Mouse (Mus musculus): ENCODE measurements around the gene Clps. TPM values are rescaled to one million over a fixed set of nuclear protein-coding genes. Genes with fewer than 3 reads are reported as not detected.
A peak's percentile ranks its signal among the peaks of the same experiment; 100 is the strongest.

Gene Clps
- total RNA-seq, 2 experiments from 2014 or later, result not detected

GRCm38 (mm10) chr17:28556635-28557396, 3.8 kb downstream of the Clps start:
- ATAC-seq (replicated peaks; ENCODE audit: low FRiP score, poor library complexity, severe bottlenecking), result peak; percentile 65

GRCm38 (mm10) chr17:28554021-28554420, 6.5 kb downstream of the Clps start:
- peak; percentile 59; the same call in 1 of the 2 replicates for ATAC-seq (replicated peaks; ENCODE audit: low FRiP score, poor library complexity, severe bottlenecking)

- no peak for ATAC-seq (replicated peaks; ENCODE audit: low FRiP score, poor library complexity, severe bottlenecking)
Measured at GRCm38 (mm10) chr17:28553040-28553793, 7.3 kb downstream of the Clps start.

GRCm38 (mm10) chr17:28549111-28549510, 11.5 kb downstream of the Clps start, which contains the start of gene Clpsl2:
TSS of gene Clpsl2 (plus strand) at chr17:28549411.
- no peak for ATAC-seq (replicated peaks; ENCODE audit: low FRiP score, poor library complexity, severe bottlenecking)

GRCm38 (mm10) chr17:28548550-28548949, 12.0 kb downstream of the Clps start:
- ATAC-seq (replicated peaks; ENCODE audit: low FRiP score, poor library complexity, severe bottlenecking), result no peak; the same call in 1 of the 2 replicates

GRCm38 (mm10) chr17:28546925-28547324, 13.6 kb downstream of the Clps start:
- no peak for ATAC-seq (replicated peaks; ENCODE audit: low FRiP score, poor library complexity, severe bottlenecking)

- ATAC-seq (replicated peaks; ENCODE audit: low FRiP score, poor library complexity, severe bottlenecking), result no peak
Measured at GRCm38 (mm10) chr17:28537881-28538280, 22.7 kb downstream of the Clps start.

- no peak for ATAC-seq (replicated peaks; ENCODE audit: low FRiP score, poor library complexity, severe bottlenecking)
Measured at GRCm38 (mm10) chr17:28533327-28533726, 27.2 kb downstream of the Clps start.

GRCm38 (mm10) chr17:28532557-28532956, 28.0 kb downstream of the Clps start:
- no peak for ATAC-seq (replicated peaks; ENCODE audit: low FRiP score, poor library complexity, severe bottlenecking)

GRCm38 (mm10) chr17:28531946-28532345, 28.6 kb downstream of the Clps start:
- no peak for ATAC-seq (replicated peaks; ENCODE audit: low FRiP score, poor library complexity, severe bottlenecking)

GRCm38 (mm10) chr17:28530506-28530905, 30.1 kb downstream of the Clps start, which contains the start of gene Armc12:
TSS of gene Armc12 (plus strand) at chr17:28530806.
- no peak for ATAC-seq (replicated peaks; ENCODE audit: low FRiP score, poor library complexity, severe bottlenecking)

- ATAC-seq (replicated peaks; ENCODE audit: low FRiP score, poor library complexity, severe bottlenecking), result no peak
Measured at GRCm38 (mm10) chr17:28529116-28529515, 31.4 kb downstream of the Clps start.

GRCm38 (mm10) chr17:28528043-28528351, 32.6 kb downstream of the Clps start:
- peak; percentile 56; the same call in 1 of the 2 replicates for ATAC-seq (replicated peaks; ENCODE audit: low FRiP score, poor library complexity, severe bottlenecking)

- ATAC-seq (replicated peaks; ENCODE audit: low FRiP score, poor library complexity, severe bottlenecking), result no peak
Measured at GRCm38 (mm10) chr17:28527184-28528042, 33.2 kb downstream of the Clps start.

- ATAC-seq (replicated peaks; ENCODE audit: low FRiP score, poor library complexity, severe bottlenecking), result no peak
Measured at GRCm38 (mm10) chr17:28524831-28525430, 35.6 kb downstream of the Clps start.

- ATAC-seq (replicated peaks; ENCODE audit: low FRiP score, poor library complexity, severe bottlenecking), result no peak
Measured at GRCm38 (mm10) chr17:28524009-28524695, 36.4 kb downstream of the Clps start.

- ATAC-seq (replicated peaks; ENCODE audit: low FRiP score, poor library complexity, severe bottlenecking), result no peak
Measured at GRCm38 (mm10) chr17:28523355-28524008, 37.1 kb downstream of the Clps start.

- ATAC-seq (replicated peaks; ENCODE audit: low FRiP score, poor library complexity, severe bottlenecking), result no peak
Measured at GRCm38 (mm10) chr17:28522623-28523354, 37.8 kb downstream of the Clps start.
